Mouse (Mus musculus) testis, adult 2 months (tissue): ENCODE results near the gene Stox2.

Experiments
- CTCF ChIP-seq: fragments of 200-500 bp; IDR thresholded peaks from 2 replicates; pipeline ENCODE4 v1.5.1; 2012; ENCODE audit warnings: low read depth, mild to moderate bottlenecking, inconsistent platforms, low read length, moderate library complexity; ENCODE audit not compliant: control insufficient read depth, insufficient read depth, insufficient replicate concordance
- POLR2A ChIP-seq: fragments of 200-500 bp; IDR thresholded peaks from 2 replicates; pipeline ENCODE4 v1.6.1; 2012; ENCODE audit warnings: low read depth, mild to moderate bottlenecking, inconsistent platforms, low read length, moderate library complexity; ENCODE audit not compliant: control insufficient read depth

DNA sequence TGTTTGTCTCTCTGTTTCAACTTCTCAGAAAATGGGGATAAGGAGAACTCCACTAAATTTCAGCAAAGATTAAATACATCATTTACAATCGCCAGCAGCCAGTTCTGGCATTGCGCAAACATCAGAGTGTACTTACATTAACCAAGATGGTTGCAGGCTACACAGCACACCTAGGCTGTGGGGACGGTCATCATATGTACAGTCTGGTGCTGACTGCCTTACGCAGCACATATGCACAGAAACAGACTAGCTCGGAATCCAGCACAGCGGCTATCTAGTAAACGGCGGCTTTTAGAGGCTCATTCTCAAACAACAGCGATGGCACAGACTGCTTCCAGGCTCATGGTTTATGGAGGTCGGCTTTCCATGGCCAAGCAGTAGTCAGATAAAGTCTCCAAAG is 54.3 kb downstream of the Stox2 start:
- TF ChIP-seq POLR2A = no peak
- TF ChIP-seq CTCF = no peak
